Mouse (Mus musculus) regulatory T cell (primary cell): ENCODE results near the gene Cxadr.

Experiments used
- in situ Hi-C: fragments of 300-600 bp; cut with MboI, MseI; formaldehyde crosslinking; loops from one replicate; pipeline ENCODE4 v1.15.1; 2025; ENCODE audit warnings: high pct_unique_total_duplicates

Gene Cxadr

DNA sequence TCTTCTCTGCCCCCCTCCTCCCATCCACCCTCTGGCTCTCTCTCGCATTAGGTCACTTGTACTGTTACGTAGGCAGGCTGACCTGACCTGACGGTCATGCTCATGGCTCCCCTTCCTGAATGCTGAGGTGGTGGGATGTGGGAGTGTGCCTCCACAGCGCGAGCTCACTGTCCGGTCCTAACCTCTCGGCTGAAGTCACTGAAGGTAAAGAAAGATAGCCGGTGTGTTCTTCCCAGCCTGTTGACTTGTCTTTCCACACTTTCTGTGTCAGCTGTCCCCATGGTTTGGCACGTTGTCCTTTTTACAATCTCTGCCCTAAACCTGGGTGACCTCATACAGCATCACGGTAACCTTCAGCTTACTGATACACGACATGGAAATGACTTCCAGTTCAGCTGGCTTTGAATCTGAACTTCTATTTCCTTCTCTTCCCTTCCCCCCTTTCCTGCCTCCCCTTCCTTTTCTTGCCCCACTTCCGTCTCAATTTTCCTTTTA lies 4.4 kb downstream of the Cxadr start:
- in situ Hi-C loops = no loop called here

DNA sequence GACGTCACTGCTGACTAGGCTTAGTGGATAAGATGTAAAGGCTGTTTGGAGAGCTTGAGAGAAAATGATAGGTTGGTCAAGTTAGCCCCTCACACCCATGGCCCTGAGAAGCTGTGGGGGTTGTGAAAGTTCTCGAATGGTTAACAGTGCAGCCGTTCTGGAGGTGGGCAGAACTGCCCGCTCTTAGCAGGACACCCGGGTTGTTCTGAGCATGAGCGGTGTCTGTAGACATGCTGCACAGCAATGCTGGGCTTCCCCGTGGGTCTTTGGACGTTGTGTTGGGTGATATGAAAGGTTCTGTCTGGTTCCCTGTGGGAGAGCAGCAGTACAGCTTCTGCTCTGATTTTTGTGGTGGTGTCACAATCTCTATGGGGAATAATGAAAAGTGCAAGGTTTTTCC lies 5.3 kb downstream of the Cxadr start:
- in situ Hi-C loops = no loop called here

DNA sequence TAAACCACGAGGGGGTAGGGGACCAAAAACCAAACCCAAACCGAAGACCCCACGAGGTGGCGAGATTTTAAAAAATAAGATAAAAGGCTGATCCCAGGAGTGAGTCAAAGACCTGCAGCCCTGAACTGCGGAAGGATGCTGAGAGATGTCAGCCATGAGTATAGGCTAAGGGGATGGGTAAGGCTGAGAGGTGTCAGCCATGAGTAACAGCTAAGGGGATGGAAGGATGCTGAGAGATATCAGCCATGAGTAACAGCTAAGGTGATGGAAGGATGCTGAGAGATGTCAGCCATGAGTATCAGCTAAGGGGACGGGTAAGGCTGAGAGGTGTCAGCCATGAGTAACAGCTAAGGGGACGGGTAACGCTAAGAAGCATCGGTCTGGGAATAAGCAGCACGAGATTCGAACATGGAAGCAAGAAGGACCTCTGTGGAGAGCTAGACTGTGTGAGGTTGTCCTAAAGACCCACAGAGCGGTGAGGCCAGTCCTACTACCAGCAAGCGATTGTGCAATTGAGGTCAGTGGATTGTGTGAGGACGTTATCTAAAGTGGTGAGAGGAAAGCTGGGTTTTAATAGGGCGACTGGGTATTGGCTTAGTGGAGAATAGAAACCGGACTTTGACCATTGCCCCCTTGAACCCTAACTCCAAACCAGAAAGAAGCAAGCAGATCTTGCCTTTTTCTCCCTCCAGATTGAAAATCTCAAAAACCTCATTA lies 6.3 kb downstream of the Cxadr start:
- in situ Hi-C loops = no loop called here

DNA sequence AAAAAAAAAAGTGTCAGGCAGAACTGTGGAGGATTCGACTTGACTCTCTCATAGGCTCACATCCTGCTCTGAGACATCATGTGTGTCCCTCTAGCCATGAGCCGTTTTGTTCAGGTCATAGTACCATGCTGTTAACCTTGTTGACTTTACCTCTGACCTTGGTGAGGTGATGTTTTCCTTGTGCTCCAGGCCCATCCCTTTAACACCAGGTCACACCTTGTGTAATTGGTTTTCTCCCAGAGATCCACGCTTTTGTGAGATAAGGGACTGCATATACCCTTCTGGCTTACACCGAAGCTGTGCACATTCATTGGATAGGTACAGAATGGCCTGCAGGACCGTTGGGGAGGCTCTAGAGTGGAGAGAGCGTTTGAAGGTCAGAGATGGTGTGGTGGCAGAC lies 8.0 kb downstream of the Cxadr start:
- in situ Hi-C loops = no loop called here

DNA sequence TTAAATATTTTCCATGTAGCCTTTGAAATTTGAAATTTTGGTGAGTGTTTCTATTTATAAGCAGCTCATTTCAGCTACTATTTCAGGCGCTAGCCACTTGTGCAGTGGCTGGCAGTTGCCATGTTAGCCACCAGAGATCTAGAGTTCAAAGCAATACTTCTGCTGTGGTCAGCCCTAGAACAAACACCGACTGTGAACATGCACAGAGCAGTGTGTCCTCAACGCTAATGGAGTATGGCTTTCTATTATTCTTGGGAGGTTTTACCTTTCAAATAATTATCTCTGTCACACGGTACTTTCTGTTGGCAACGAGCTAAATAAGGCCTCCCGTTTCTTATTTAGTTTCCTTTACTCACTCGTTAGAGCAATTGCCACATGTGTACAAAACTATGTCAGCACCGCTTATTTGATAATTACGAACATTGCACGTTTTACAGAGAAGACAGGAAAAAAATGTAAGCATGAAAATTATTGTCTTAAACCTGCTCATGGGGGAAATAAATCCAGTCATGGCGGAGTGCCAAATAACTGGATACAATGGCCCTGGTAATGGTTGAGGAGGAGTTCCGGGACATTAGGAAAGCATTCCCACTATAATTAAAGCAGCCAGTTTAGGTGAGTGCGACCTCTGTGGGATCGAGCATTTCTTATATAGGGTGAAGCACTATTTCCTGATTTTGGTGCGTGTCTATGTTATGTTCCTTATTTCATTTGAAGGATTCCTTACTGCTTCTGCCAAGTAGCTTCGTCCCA lies 12.0 kb downstream of the Cxadr start:
- in situ Hi-C loops = loop anchor here (5.0 kb wide), 1 partner anchor 74 kb away; no protein-coding TSS in a partner anchor

DNA sequence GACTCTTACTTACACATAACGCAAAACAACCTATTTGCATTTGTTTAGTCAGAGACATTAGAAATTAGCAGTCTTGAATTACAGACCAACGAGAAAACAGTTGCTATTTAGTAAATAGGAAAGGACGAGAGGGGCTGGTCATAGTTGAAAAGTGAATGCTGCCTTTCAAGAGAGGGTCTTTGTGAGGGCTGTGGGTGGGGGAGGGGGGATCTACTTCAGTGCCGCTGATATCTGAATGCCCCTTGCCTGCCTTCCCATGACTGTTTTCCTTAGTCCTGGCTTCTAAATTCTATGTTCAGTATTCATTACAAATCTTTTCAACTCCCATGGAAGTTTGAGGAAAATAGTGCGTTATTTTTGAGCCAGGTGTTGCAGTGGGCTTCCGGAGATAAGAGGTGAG lies 12.7 kb downstream of the Cxadr start:
- in situ Hi-C loops = loop anchor here (5.0 kb wide), 1 partner anchor 73 kb away; no protein-coding TSS in a partner anchor

DNA sequence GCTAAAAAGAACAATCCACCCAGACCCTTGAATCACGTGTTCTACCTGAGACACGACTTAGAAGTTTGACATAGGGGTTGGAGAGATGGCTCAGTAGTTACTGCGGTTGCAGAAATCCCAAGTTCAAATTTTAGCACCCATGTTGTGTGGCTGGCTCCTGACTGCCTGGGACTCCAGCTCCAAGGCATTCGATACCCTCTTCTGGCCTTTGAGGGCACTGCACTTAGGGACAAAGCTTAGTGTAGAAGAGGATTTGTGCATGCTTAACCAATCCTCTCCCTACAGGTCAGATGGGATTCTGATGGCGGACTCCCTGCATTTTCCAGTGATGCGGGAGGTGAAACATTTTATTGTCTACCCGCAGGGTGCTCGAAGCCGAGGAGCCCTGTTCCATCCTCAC lies 15.6 kb downstream of the Cxadr start:
- in situ Hi-C loops = no loop called here

DNA sequence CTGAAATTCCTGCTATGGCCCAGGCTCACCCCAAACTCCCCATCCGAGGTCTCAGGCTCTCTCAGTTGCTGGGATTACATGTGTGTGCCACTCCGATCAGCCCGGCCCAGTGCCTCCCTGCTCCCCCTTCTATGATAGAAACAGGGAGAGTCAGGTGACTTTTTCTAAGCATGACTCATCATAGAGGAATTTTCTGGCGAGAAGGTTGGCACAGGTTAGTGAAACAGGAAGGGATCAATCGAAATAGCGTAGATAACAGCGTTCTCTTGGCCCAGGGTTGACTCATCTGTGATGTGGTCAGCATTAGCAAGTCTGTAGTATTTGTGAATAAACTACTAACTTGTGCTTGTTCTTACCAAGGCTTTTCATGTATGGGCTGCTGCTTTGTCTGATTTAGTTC lies 16.7 kb downstream of the Cxadr start:
- in situ Hi-C loops = no loop called here

DNA sequence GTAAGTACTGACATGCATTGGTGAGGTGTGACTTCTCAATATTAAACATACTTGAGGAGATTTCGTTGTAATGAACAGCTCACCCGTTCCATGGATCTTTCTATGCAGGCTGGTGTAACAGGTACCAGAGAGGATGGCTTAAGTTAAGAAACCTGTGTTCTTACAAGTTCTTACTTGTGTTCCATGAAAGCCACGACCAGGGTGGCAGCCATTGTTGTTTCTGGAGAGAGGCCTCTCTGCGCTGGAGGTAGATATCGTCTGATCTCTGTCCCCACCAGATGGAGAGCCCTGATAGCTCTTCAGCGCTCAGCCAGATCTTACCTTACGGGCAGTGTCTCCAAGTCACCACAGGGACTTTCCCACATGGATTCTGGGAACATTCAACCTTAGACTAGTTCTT lies 18.4 kb downstream of the Cxadr start:
- in situ Hi-C loops = no loop called here

DNA sequence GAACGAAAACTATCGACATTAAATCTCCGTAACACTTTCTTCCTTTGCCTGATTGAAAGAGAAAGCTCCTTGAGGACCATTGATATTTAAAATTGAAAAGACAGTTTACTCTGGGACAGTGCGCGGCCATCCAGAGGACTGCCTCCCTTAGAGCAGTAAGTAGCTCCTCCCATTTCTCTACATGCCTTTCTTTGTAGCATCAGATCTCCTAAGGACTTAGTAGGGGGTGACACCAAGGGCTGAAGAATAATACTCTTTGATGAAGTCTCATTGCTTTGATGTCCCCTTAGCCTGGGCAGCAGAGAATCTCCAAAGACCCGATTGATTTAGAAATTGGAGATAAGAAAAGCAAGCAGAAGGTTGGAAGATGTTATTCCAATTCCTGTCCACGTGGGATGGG lies 20.3 kb downstream of the Cxadr start:
- in situ Hi-C loops = no loop called here

DNA sequence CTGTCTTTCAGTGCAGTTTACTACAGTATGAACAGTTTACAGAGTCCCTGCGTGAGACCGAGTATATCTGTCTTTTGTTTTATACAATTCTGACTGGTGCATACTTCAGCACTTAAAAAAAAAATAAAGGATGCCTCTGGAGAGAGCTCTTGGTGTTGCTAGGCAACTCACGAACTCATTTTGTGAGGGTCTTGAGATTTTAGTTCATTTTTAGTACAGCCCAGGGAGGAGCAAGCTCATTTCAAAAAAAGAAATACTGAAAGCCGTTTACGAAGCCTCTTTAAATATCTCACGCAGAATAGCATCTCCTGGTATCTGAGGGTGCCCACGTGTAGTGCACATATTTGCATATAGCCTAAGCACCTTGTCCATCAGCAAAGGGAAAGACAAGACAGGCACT lies 20.9 kb downstream of the Cxadr start:
- in situ Hi-C loops = no loop called here

DNA sequence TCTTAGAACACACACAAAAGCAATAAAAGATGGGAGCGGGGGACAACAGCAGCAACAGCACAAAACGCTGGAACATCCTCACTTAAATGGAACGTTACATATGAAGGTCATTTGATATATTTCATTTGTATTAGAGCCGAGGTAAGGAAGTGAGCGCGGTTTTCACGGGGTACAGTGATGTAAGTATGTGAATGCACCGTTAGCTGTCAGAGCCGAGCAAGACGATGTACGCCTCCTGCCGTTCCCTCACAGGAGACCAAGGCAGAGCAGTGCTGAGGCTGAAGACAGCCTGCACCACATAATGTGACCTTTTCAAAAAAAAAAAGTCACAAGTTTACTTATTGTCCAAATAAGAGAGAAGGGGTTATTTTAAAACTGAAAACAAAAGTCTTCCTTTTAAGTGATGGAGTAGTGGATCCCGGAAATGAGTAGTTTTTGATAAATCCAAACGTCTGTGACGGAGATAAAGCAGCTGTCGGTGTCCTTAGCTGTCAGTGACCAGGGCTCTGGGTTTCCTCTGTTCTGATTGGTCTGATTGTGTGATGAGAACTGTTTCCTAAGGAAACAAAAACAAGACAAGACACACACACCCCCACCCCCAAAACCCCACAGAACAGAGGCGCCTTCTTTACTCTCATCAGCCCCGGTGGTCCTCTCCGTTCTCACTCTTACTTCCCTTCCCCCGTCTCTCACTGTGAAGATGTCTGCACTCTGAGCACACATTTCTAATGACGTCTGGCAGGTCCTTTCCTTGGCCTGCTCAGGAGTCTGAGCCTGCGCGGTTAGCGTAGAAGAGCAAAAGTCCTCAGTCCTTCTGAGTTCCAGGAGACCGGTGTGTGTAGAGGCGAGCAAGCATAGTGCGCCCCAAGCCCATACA lies 24.9 kb downstream of the Cxadr start:
- in situ Hi-C loops = no loop called here

DNA sequence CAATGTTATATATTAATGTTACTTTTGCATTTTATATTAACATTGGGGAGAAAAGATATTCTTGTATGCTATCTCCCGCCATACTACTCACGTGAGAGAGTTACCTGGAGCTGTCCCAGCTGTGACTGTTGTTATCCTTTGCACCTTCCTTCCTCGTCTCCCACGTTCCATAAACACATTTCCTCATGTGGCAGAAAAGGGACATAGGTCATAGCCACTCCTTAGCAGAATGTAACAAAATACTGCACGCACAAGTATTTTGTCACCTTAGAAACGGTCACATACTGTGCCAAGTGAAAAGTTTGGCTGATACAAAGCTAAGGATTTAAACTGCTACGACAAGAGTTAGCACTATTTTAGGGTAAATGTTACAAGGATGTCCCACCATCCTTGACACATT lies 26.3 kb downstream of the Cxadr start:
- in situ Hi-C loops = no loop called here

DNA sequence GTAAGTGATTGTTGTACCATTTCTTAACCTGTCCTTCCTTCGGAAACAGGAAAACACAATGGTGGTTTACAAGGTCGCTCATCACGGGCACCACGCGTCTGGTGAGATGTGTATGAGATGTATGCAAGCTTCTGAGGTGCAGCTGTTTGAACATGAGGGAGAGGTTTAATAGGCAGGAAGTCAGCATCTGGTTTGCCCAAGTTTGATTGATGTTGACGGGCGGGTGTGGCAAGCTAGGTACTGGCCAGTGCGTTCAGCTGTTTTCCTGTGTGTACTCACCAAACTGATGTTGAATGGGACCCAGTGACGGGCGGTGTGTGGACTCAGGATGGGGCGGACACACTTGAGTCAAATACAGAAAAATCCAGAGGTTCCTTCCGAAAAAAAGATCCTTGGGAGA lies 26.7 kb downstream of the Cxadr start:
- in situ Hi-C loops = no loop called here

DNA sequence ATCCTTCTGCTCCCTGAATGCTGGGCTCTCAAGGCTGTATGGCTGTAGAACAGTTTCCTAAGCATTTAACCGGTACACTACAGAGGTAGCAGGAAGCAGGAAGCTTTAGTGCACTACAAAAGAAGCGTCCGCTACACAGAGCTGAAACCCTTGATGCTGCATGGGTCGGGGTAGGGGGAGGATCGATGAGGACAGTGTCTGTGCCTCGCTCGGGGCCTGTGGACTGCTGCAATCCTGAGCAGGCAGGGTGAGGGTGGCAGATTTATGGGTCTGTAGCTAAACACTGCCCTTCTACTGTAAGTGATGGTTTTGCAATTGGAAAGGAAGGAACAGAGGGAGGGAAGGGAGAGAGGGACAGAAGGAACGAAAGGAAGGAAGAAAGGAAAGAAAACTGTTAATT lies 35.9 kb downstream of the Cxadr start:
- in situ Hi-C loops = no loop called here

DNA sequence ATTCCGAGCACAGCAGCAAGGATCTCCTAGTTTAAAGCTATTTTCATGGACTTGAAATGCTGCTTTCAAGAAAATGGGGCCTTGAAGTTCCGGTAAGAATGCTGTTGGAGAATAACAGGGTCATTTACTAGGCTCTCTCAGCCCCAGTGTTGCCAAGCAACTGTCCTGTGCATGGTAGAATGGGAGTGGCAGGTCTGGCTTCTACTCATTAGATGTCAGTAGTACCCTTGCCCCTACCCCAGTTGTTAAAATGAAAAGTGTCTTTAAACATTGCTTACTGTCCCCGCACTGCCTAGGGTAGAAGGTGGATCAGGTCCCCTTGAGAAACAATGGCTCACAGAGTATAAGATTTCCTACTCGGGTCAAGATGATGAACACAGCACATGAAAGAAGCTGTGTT lies 40.1 kb downstream of the Cxadr start:
- in situ Hi-C loops = no loop called here

DNA sequence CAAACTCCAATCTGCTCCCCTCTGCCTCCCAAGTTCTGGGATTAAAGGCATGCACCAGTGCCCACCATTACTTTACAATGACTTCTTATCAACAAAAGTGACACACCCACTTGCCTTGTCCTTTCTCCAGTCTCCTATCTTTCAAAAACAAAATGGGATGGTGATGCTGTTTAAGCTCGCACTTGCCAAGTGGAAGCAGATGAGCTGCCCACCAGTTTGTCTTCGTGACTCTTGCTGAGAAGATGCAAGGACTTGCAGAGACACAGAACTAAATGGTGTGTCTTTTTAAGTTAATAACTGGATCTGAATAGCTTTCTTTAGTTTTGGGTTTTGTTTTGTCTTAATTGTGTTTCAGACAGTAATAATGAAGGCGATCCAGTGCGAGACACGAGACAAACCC lies 41.5 kb downstream of the Cxadr start:
- in situ Hi-C loops = no loop called here

DNA sequence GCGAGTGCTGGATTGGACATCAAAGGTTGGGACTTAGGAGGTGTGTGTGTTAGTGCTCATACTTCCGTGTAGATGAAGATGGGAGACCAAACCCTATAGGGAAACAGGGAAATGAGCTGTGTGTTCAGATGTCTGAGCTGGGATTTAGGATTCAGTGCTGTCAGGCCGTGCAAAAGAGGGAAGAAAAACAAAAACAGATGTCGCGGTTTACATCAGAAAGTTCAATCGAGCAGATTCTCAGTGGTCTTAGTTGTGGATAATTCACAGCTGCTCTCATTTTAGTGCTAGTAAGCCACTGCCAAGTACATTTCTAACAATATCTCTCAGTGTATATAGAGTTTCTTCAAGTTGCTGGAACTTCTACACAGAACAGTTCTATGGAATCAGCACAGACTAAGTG lies 42.5 kb downstream of the Cxadr start:
- in situ Hi-C loops = no loop called here

DNA sequence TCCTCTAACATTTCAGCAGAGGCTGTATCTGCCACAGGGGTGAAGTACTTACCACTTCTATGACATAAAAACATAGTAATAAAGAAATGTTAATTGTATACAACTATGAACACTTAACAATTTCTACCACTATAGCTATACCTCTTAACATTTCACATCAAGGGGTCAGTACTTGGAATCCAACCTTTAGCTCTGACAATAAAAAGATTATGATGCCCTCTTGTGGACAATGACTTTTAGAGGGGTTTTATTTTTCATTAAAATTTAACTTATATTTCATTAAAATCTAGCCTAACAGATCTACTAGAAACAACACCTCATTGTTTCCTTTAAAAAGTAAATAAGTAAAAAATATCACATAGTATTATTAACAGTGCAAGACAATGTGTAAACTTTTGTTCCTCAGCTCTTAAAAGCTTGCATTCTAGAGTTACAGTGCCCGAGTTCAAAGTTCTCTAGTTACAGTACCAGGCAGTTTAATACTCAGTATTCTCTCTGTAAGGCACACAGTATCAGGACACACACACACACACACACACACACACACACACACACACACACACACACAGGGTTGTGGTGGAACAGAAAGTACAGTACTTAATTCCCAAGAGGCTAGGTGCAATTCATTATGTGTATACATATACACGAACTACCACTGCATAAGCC lies 45.5 kb downstream of the Cxadr start:
- in situ Hi-C loops = no loop called here

DNA sequence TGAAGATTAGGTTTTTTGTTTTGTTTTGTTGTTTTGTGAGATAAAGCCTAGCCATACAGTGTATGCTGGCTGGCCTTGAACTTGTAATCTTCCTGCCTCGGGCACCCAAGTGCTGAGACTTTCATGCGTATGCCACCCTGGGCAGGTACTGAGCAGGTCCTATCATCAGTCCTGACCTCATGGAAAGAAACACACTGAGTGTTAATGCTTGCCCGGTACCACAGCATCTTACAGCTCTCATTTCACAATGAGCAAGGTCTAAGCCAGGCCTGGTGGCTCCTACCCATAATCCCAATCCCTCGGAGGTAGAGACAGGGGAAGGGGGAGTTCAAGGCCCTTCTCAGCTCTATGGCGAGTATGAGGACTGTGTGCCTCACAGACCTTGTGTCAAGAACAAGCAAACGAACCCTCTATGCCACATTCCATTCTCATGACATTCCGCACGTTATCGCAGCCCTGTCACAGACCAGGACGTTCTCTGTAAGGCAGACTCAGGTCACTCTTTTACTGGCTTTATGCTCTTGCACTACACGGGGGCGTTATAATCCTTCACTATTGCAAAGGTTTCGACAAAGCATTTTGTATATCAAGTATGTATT lies 46.1 kb downstream of the Cxadr start:
- in situ Hi-C loops = no loop called here

DNA sequence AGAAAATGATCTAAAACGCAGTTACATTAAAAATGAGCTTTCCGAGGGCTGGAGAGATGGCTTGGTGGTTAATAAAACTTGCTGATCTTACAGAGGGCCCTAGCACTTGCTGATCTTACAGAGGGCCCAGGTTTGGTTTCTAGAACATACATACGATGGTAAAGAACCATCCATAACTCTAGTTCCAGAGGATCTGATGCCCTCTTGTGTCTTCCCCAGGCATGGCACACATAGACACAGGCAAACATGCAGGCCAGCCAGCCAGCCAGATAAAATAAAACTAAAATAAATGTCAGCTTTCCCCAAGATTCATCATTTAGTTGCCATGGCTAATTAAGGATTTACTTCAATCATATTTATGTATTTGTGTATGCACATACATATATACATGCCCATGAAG lies 56.5 kb downstream of the Cxadr start:
- in situ Hi-C loops = no loop called here
